Mouse (Mus musculus) MEL (cell line): ENCODE results near the gene Pan2. TPM values are rescaled to one million over a fixed set of nuclear protein-coding genes. Genes with fewer than 3 reads are reported as not detected.

Source experiments
- DNase-seq: peaks from one replicate; pipeline ENCODE4 v3.0.0; 2011; ENCODE audit warnings: low read depth, low spot score
- H3K27ac ChIP-seq: 2 replicates; pipeline ENCODE4 v1.5.1; 2012; ENCODE audit warnings: low read depth, mild to moderate bottlenecking, control low read depth, low read length, moderate library complexity; ENCODE audit not compliant: control insufficient read depth
- H3K27me3 ChIP-seq, 2 experiments: fragments of 150-350 bp in 1 of 2; sonication (generic) in 1 of 2; 2 replicates each; pipeline ENCODE4 v1.6.1; 2012; ENCODE audit warnings: low read length in 2 of 2, mild to moderate bottlenecking in 2 of 2, improper control_type of control experiment in 1 of 2, moderate library complexity in 1 of 2; ENCODE audit not compliant: insufficient read depth in 2 of 2, control insufficient read depth in 1 of 2
- H3K36me3 ChIP-seq, 2 experiments: 2 replicates each; pipeline ENCODE4 v1.6.1; 2012 to 2014; ENCODE audit warnings: low read length in 2 of 2, improper control_type of control experiment in 1 of 2, inconsistent platforms in 1 of 2, mild to moderate bottlenecking in 1 of 2; ENCODE audit not compliant: insufficient read depth in 2 of 2, control insufficient read depth in 1 of 2
- H3K4me1 ChIP-seq, 2 experiments: fragments of 150-350 bp in 1 of 2; sonication (generic) in 1 of 2; 2 replicates each; pipeline ENCODE4 v1.6.1; 2012; ENCODE audit warnings: low read length in 2 of 2, improper control_type of control experiment in 1 of 2, mild to moderate bottlenecking in 1 of 2; ENCODE audit not compliant: insufficient read depth in 2 of 2, control insufficient read depth in 1 of 2
- H3K4me3 ChIP-seq, 2 experiments: fragments of 150-350 bp in 1 of 2; sonication (generic) in 1 of 2; 2 replicates each; pipeline ENCODE4 v1.5.1; 2012; ENCODE audit warnings: low read depth in 2 of 2, low read length in 2 of 2, mild to moderate bottlenecking in 2 of 2, moderate library complexity in 2 of 2, control low read depth in 1 of 2, improper control_type of control experiment in 1 of 2; ENCODE audit not compliant: control insufficient read depth in 1 of 2, insufficient read depth in 1 of 2
- H3K79me2 ChIP-seq: 2 replicates; pipeline ENCODE4 v1.6.1; 2012; ENCODE audit warnings: mild to moderate bottlenecking, low read length, moderate library complexity; ENCODE audit not compliant: control insufficient read depth, poor library complexity, insufficient read depth
- H3K9ac ChIP-seq: 2 replicates; pipeline ENCODE4 v1.6.1; 2012; ENCODE audit warnings: low read depth, mild to moderate bottlenecking, control low read depth, low read length, moderate library complexity; ENCODE audit not compliant: control insufficient read depth, poor library complexity, severe bottlenecking
- H3K9me3 ChIP-seq: fragments of 150-350 bp; sonication (generic); replicated peaks from 2 replicates; pipeline ENCODE4 v1.6.1; 2012; ENCODE audit warnings: mild to moderate bottlenecking, low read length, improper control_type of control experiment, moderate library complexity; ENCODE audit not compliant: insufficient read depth
- BHLHE40 ChIP-seq: IDR thresholded peaks from 2 replicates; pipeline ENCODE4 v1.6.1; 2012; ENCODE audit warnings: low read depth, mild to moderate bottlenecking, inconsistent platforms, low read length, improper control_type of control experiment, borderline replicate concordance
- CTCF ChIP-seq, 3 experiments: IDR thresholded peaks in 2 of 3; conservative IDR thresholded peaks in 1 of 3; 2 replicates each; pipeline ENCODE4 v1.5.1; 2011 to 2012; ENCODE audit warnings: low read length in 3 of 3, low read depth in 2 of 3, mild to moderate bottlenecking in 2 of 3, improper control_type of control experiment in 1 of 3, inconsistent platforms in 1 of 3, mixed read lengths in 1 of 3, moderate library complexity in 1 of 3; ENCODE audit not compliant: control insufficient read depth in 1 of 3, insufficient read depth in 1 of 3, poor library complexity in 1 of 3, severe bottlenecking in 1 of 3
- ELF1 ChIP-seq: IDR thresholded peaks from 2 replicates; pipeline ENCODE4 v1.6.1; 2014; ENCODE audit warnings: low read depth, mild to moderate bottlenecking, inconsistent platforms, low read length, improper control_type of control experiment, moderate library complexity
- ETS1 ChIP-seq: IDR thresholded peaks from 2 replicates; pipeline ENCODE4 v1.6.1; 2012; ENCODE audit warnings: low read depth, mild to moderate bottlenecking, inconsistent platforms, low read length, improper control_type of control experiment, moderate library complexity
- GABPA ChIP-seq: IDR thresholded peaks from 2 replicates; pipeline ENCODE4 v1.6.1; 2012; ENCODE audit warnings: low read depth, mild to moderate bottlenecking, inconsistent platforms, low read length, improper control_type of control experiment, moderate library complexity
- HCFC1 ChIP-seq: IDR thresholded peaks from 2 replicates; pipeline ENCODE4 v1.6.1; 2012; ENCODE audit warnings: low read depth, mild to moderate bottlenecking, inconsistent platforms, low read length, improper control_type of control experiment, moderate library complexity
- KAT2A ChIP-seq: conservative IDR thresholded peaks from 2 replicates; pipeline ENCODE4 v1.6.1; 2012; ENCODE audit warnings: low read depth, low read length, improper control_type of control experiment, inconsistent platforms
- NELFE ChIP-seq: IDR thresholded peaks from 2 replicates; pipeline ENCODE4 v1.6.1; 2011; ENCODE audit warnings: low read depth, low read length, improper control_type of control experiment
- POLR2AphosphoS2 ChIP-seq: IDR thresholded peaks from 2 replicates; pipeline ENCODE4 v1.6.1; 2011; ENCODE audit warnings: low read length, improper control_type of control experiment
- POLR2AphosphoS5 ChIP-seq: IDR thresholded peaks from 2 replicates; pipeline ENCODE4 v1.6.1; 2012; ENCODE audit warnings: low read depth, borderline replicate concordance, mild to moderate bottlenecking, inconsistent platforms, low read length, moderate library complexity, mixed read lengths
- RAD21 ChIP-seq: IDR thresholded peaks from 2 replicates; pipeline ENCODE4 v1.6.1; 2011; ENCODE audit warnings: mild to moderate bottlenecking, low read depth, low read length, improper control_type of control experiment
- RCOR1 ChIP-seq: IDR thresholded peaks from 2 replicates; pipeline ENCODE4 v1.6.1; 2012; ENCODE audit warnings: low read depth, mild to moderate bottlenecking, inconsistent platforms, low read length, improper control_type of control experiment
- SIN3A ChIP-seq: IDR thresholded peaks from 2 replicates; pipeline ENCODE4 v1.6.1; 2012; ENCODE audit warnings: low read length, improper control_type of control experiment, inconsistent platforms
- SMC3 ChIP-seq: IDR thresholded peaks from 2 replicates; pipeline ENCODE4 v1.6.1; 2011; ENCODE audit warnings: low read depth, low read length, improper control_type of control experiment
- TAL1 ChIP-seq: IDR thresholded peaks from 2 replicates; pipeline ENCODE4 v1.6.1; 2012; ENCODE audit warnings: mild to moderate bottlenecking, inconsistent platforms, low read length, moderate library complexity, mixed read lengths
- TBP ChIP-seq: IDR thresholded peaks from 2 replicates; pipeline ENCODE4 v1.8.0; 2011; ENCODE audit warnings: low read depth, low read length, improper control_type of control experiment
- TCF12 ChIP-seq: IDR thresholded peaks from 2 replicates; pipeline ENCODE4 v1.6.1; 2014; ENCODE audit warnings: low read depth, mild to moderate bottlenecking, inconsistent platforms, low read length, improper control_type of control experiment, moderate library complexity
- UBTF ChIP-seq: IDR thresholded peaks from 2 replicates; pipeline ENCODE4 v1.6.1; 2012; ENCODE audit warnings: low read depth, mild to moderate bottlenecking, inconsistent platforms, low read length, improper control_type of control experiment, moderate library complexity, borderline replicate concordance; ENCODE audit not compliant: insufficient read depth
- USF1 ChIP-seq: IDR thresholded peaks from 2 replicates; pipeline ENCODE4 v1.6.1; 2014; ENCODE audit warnings: low read depth, mild to moderate bottlenecking, inconsistent platforms, low read length, improper control_type of control experiment, moderate library complexity
- USF2 ChIP-seq, 2 experiments: IDR thresholded peaks; 2 replicates each; pipeline ENCODE4 v1.6.1; 2011 to 2012; ENCODE audit warnings: improper control_type of control experiment in 2 of 2, low read length in 2 of 2, borderline replicate concordance in 1 of 2, inconsistent platforms in 1 of 2, low read depth in 1 of 2, mild to moderate bottlenecking in 1 of 2; ENCODE audit not compliant: insufficient read depth in 1 of 2
- ZC3H11A ChIP-seq: IDR thresholded peaks from 2 replicates; pipeline ENCODE4 v1.6.1; 2012; ENCODE audit warnings: low read depth, mild to moderate bottlenecking, inconsistent platforms, low read length, improper control_type of control experiment
- ZMIZ1 ChIP-seq: IDR thresholded peaks from 2 replicates; pipeline ENCODE4 v1.6.1; 2012; ENCODE audit warnings: low read depth, mild to moderate bottlenecking, inconsistent platforms, low read length, improper control_type of control experiment, moderate library complexity
- polyA plus RNA-seq, 2 experiments: library from polyadenylated mRNA; stranded (reverse) in 1 of 2; unstranded in 1 of 2; fragments of >175 nt in 1 of 2; fragments of >200 nt in 1 of 2; gene quantifications; 2 replicates each; pipeline versions ENCODE4 v1.2.1 to v1.2.4; 2012; ENCODE audit warnings: low replicate concordance in 2 of 2, low read depth in 1 of 2; ENCODE audit not compliant: insufficient read length in 2 of 2, insufficient read depth in 1 of 2, missing spikeins in 1 of 2
- total RNA-seq: library from RNA; depleted of rRNA; stranded (reverse); fragments of 300-350 nt; gene quantifications from 2 replicates; pipeline ENCODE4 v1.2.3, GENCODE M21; 2012

Gene Pan2
- total and polyA plus RNA-seq, 3 experiments, result 6.8 to 28.6 TPM; not detected in 1

- Histone ChIP-seq H3K27me3 (no peaks in the 10 kb centered on the region), H3K36me3 (peaks cover 7 to 33% of the 10 kb centered on the region in 2 experiments), H3K79me2 (no peaks in the 10 kb centered on the region; the same call in 1 of the 2 replicates), H3K4me1 (peaks cover 6 to 7% of the 10 kb centered on the region in 2 experiments), H3K9ac (no peak overlapping the region), H3K27ac (no peak overlapping the region), H3K4me3 (no peak overlapping the region), H3K9me3 (no peaks in the 10 kb centered on the region)
- peak; percentile 66 for DNase-seq
- TF ChIP-seq BHLHE40, result no peak
- peak; percentile 37 to 62 (median 52) for TF ChIP-seq CTCF (IDR thresholded peaks at IDR 0.05 in 2 of 3, conservative IDR thresholded peaks at IDR 0.05 in 1 of 3; ENCODE audit: control insufficient read depth in 1 of 3, insufficient read depth in 1 of 3, low read depth in 2 of 3, low read length in 3 of 3, poor library complexity in 1 of 3, severe bottlenecking in 1 of 3)
- peak; percentile 48 for TF ChIP-seq SMC3
- no peak for TF ChIP-seq ELF1
- peak; percentile 16 for TF ChIP-seq RAD21
- 0 out of 2 replicates have a peak, but pooled peaks have one; percentile 13 for TF ChIP-seq ZMIZ1
- no peak for TF ChIP-seq TCF12
These were observed 59.4 kb downstream of the Pan2 start for GRCm38 (mm10) chr10:128362568-128362967.

DNA sequence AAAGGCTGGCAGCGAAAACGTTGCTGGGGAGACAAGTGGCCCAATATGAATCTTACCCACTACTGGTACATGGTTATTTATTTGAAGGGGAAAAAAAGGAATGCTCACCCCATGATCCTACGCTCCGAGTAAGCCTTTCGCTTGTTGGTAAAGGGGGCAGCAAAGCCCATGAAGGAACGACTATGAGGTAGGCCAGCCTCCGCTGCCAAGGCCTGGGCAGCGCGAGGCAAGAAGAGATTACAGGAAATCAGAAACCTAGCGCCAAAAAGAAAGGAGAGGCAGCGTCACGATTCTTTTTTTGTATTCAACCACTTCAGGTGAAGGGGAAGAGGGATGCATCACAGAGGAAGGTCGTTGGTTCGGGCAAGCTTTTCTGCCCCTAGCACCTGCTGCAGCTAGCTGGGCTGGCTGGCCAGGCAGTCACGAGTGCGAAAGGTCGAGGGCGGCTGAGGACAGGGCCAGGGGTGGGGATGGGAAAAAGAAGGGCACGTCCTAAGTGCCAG is 64.8 kb downstream of the Pan2 start:
- DNase-seq, result no peak
- H3K27me3 ChIP-seq, result no peaks in the 10 kb centered on the region
- H3K9ac ChIP-seq, result peak overlapping the region; percentile 75
- TF ChIP-seq TAL1 (no peak), RCOR1 (no peak), SMC3 (0 out of 2 replicates have a peak, but pooled peaks have one; percentile 6), KAT2A (no peak), TBP (no peak)
- TF ChIP-seq, all 39 proteins: peak for 1
- peaks cover 6 to 9% of the 10 kb centered on the region in 2 experiments for H3K36me3 ChIP-seq
- peak overlapping the region; percentile 63 to 94 for H3K4me3 ChIP-seq
- H3K27ac ChIP-seq, result peak overlapping the region; percentile 47
- H3K9me3 ChIP-seq, result no peaks in the 10 kb centered on the region
- H3K4me1 ChIP-seq, result peaks cover 11 to 14% of the 10 kb centered on the region in 2 experiments
- peaks cover 2% of the 10 kb centered on the region; the same call in 1 of the 2 replicates for H3K79me2 ChIP-seq

DNA sequence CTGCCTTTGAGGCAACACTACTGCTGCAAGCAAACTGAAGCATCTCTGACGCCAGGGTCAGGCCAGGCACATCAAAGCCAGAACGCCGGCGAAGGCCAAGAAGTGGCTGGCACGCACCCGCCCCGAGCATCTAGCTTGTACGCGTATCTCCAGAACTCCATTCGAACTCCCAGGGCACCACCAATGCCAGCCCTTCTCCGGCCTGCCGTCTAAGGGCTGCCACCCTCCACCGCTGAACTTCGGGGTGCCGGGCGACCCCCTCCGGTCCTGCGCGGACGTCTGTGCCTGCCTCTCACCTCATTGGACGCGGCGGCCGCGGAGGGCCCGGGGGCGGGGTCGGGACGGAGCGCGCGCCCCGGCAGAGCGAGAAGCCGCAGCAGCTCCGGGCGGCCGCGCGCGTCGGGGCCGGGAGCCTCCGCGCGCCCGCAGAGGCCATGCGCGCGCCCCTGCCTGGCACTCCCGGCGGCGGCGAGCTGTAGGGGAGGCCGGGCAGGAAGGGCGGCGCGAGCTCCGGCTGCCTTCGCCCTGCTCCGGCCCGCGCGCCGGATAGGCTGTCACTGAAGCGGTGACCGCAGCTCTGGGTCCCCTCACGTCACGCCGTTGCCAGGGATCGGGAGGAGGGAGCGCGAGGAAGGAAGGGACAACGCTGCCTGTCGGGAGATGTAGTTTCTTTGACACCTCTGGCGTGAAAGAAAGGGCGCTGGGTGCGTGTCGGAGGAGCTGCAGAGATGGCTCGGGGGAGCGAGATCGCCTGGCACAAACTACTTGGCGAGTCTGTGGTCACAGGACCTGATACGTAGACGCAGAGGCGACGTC is 65.5 kb downstream of the Pan2 start, which contains the start of gene Coq10a:
TSS of gene Coq10a (minus strand) at position 596 of the 816 bp plus-strand sequence.
- Histone ChIP-seq H3K4me1 (peaks cover 11 to 18% of the 10 kb centered on the region in 2 experiments), H3K27me3 (no peaks in the 10 kb centered on the region), H3K9me3 (no peaks in the 10 kb centered on the region), H3K79me2 (peaks cover 2% of the 10 kb centered on the region; the same call in 1 of the 2 replicates), H3K36me3 (peaks cover 1 to 13% of the 10 kb centered on the region in 2 experiments), H3K27ac (peak within 1 kb of the TSS; percentile 83), H3K9ac (peak within 1 kb of the TSS; percentile 87), H3K4me3 (peak within 1 kb of the TSS; percentile 63 to 94)
- DNase-seq, result peak; percentile 92
- TF ChIP-seq GABPA, result no peak
- no peak for TF ChIP-seq TAL1
- peak; percentile 89 for TF ChIP-seq HCFC1
- no peak for TF ChIP-seq USF2 (IDR thresholded peaks at IDR 0.05; ENCODE audit: borderline replicate concordance in 1 of 2, insufficient read depth in 1 of 2, low read depth in 1 of 2, low read length in 2 of 2)
- TF ChIP-seq UBTF, result 0 out of 2 replicates have a peak, but pooled peaks have one; percentile 43
- no peak for TF ChIP-seq POLR2AphosphoS5
- TF ChIP-seq BHLHE40, result no peak
- peak; percentile 91 for TF ChIP-seq NELFE
- TF ChIP-seq SIN3A, result peak; percentile 81; the same call in 1 of the 2 replicates
- no peak for TF ChIP-seq ZC3H11A
- peak; percentile 80; the same call in 1 of the 2 replicates for TF ChIP-seq USF1
- peak; percentile 97 for TF ChIP-seq POLR2AphosphoS2
- no peak for TF ChIP-seq ETS1
